Mouse (Mus musculus) yolk sac, embryonic 10.5 days (tissue): ENCODE results near the gene Tns2.
A peak's percentile ranks its signal among the peaks of the same experiment; 100 is the strongest.

ENCODE experiments used
- DNase-seq: peaks from one replicate; pipeline ENCODE4 v3.0.0-alpha.2; 2017; ENCODE audit warnings: low spot score

Tns2 gene

DNA sequence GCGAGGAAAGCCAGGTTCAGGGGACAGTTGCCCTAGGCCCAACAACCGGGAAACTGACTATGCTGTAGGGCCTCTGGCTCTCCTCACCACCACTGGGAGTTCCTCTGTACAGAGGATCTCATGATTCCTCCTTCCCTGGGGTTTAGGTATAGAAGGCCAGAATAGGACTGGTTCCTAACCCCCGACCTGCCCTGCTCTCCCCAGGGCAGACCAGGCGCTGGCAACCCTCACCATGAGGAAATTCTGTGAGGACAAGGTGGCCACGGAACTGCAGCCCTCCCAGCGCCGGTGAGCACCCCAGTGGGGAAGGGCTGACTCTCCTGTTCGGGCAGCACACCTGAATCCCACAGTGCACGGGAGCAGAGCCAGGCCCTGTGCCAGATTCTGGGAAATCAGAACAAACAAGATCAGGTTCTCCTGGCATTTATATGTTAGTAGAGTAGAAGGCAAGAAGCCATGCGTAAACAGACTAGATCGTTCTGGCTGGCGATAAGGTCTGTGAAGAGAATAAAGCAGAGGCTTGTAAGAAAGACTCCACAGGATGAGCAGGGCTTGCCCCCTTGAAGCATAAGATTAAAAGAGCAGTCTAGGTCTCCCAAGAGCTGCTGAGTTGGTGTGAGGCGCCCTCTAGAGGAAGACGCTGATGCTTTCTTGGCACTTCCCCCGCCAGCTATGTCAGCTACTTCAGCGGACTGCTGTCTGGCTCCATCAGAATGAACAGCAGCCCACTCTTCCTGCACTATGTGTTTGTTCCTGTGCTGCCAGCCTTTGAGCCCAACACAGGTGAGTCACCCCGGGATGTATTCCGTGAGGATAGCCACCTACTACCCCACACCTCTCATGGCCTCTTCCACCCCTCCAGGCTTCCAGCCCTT lies 8.7 kb downstream of the Tns2 start:
- DNase-seq, result peak; percentile 67

DNA sequence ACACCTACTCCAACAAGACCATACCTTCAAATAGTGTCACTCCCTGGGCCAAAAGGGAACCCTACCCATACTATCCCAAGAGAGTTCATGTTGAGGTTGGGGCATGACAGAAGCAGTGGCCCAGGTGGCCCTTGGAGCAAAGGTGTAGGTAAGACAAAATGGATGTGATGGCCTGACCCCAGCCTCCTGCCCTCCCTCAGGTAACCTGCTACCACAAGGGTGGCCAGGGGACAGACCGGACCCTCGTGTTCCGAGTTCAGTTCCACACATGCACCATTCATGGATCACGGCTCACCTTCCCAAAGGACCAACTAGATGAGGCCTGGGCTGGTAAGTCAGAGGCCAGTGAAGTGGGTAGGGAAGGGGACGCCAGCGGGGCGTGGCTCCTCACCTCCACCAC lies 10.1 kb downstream of the Tns2 start:
- DNase-seq, result no peak

DNA sequence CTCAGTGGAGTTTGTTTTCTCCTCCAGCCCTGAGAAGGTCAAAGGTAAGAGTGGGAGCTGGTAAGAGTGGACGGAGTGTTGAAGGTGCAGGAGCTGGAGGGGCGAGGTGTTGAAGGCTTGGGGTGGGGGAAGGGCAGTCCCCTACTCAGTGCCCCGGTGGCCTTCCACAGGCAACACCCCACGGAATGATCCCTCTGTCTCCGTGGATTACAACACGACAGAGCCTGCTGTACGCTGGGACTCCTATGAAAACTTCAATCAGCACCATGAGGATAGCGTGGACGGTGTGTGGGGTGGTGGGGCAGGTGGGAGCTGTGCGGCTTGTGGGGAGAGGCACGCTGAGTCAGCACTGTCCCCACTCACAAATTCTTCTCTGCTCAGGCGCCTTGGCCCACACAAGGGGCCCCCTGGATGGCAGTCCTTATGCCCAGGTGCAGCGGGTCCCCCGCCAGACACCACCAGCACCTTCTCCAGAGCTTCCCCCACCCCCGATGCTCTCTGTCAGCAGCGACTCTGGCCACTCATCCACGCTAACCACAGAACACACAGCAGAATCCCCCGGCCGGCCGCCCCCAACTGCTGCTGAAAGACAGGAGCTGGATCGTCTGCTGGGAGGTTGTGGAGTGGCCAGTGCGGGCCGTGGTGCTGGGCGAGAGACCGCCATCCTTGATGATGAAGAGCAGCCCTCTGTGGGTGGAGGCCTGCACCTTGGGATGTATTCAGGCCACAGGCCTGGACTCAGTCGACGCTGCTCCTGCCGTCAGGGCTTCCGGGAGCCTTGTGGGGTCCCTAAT lies 10.7 kb downstream of the Tns2 start:
- no peak for DNase-seq

DNA sequence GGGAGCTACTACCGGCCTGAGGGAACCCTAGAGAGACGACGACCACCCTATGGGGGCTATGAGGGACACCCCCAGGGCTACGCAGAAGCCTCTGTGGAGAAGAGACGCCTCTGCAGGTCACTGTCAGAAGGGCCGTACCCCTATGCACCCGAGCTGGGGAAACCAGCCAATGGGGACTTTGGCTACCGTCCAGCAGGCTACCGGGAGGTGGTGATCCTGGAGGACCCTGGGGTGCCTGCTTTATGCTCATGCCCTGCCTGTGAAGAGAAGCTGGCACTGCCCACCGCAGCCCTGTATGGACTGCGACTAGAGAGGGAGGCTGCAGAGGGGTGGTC lies 11.2 kb downstream of the Tns2 start:
- DNase-seq, result no peak

DNA sequence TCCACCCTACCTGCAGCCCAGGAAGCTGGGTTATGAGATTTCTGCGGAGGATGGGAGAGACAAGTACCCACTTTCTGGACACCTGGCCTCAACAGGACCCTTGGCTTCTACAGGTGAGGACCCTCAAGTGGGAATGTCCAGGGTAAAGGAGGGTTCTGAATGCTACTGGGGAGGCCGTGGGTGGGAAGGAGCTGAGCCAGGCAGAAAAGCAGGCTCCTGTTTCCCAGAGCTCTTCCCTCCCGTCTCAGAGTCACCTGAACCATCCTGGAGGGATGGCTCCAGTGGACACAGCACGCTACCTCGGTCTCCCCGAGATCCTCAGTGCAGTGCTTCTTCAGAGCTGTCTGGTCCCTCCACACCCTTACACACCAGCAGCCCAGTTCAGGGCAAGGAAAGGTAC lies 12.0 kb downstream of the Tns2 start:
- DNase-seq, result no peak

DNA sequence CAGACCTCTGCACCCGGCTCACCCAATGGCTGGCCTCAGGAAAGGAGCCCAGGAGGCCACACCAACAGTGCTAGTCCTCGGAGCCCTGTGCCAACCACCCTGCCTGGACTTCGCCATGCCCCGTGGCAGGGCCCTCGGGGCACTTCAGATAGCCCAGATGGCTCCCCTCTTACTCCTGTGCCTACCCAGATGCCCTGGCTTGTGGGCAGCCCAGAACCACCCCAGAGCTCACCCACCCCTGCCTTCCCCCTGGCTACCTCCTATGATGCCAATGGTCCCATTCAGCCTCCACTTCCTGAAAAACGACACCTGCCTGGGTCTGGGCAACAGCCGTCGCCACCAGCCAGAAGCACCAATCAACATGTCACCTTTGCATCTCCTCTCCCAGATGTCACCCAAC lies 12.6 kb downstream of the Tns2 start:
- DNase-seq, result no peak

DNA sequence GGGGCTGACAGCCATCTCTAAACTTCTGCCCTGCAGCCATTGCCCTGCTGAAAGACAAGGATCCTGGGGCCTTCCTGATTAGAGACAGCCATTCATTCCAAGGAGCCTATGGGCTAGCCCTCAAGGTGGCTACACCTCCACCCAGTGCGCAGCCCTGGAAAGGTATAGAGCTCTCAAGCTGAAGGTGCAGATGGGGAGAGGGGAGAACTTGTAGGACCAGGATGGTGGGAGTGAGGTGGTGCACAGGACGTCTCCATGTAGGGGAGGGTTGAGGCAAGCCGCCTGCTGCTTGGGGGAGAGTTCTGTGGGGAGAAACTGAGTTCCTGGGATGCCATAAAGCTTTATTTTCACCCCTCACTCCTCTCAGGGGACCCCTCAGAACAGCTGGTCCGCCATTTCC lies 13.5 kb downstream of the Tns2 start:
- no peak for DNase-seq

DNA sequence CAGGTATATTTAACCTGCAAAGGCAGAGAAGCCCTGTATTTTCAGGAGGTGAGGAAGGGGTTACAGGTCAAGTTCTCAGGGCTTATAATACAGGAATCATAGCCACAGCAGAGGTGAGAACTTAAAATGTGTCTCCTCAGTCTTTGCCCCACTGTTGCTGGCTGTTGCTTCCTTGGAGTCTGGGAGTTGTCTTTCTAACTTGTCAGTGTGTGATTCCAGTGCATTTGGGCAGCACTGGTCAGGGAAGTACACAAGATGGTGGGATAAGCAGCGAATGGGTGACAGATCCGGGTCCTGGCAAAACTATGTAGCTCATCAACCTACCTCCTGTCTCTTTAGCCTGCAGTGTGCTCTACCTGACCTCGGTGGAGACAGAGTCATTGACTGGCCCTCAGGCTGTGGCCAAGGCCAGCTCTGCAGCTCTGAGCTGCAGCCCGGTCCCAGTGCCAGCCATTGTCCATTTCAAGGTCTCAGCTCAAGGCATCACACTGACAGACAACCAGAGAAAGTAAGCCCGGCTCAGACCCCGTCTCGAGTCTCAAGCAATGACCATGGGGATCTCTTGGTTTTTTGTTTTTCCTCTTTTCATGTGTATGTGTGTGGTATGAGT lies 14.5 kb downstream of the Tns2 start:
- DNase-seq, result no peak

DNA sequence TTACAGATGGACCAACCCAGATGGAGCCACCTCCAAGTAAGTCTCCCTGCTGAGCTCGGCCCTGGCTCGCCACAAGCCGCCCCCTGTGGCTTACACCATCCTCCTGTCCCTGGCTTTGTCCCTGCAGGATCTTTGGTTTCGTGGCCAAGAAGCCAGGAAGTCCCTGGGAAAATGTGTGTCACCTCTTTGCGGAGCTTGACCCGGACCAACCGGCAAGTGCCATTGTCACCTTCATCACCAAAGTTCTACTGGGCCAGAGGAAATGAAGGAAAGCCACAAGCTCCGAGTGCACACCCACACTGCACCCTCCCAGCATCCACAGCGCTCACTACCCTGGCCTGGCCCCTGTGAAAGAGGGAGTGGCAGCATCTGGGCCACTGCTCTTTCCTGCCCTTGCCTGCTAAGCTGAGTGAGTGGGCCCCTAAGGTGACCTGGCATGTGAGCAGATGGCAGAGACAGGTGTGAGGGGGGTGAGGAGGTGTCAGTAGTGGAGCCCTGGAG lies 15.6 kb downstream of the Tns2 start:
- no peak for DNase-seq

DNA sequence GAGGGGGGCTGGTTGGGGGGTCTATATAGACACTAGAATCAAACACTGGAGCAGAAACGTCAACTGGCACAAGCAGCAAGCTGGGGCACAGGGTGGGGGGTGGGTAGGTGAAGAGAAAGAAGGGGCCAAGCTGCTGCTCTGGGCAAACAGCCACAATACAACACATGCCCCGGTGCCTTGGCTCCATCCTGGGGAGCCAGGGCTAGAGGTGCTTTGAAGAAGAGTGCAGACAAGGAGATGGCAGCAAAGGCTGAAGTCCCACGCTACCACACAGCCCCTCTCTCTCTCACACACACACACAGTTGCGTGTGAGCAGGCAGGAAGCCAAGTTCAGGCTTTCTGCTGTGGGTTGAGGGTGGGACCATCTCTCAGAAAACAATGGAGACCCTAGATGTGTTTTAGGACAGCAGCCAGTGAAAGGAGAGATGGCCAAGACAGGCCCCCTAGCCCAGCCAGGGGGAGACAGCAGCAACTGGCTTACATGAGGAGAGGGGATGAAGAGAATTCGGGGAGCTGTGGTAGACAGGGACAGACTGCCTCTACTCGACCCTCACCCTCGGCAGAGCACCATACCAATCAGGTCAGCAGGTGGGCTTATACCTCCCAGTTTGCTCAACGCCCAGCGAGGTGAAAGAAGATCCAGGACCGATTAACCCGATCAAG lies 16.7 kb downstream of the Tns2 start:
- DNase-seq, result no peak

DNA sequence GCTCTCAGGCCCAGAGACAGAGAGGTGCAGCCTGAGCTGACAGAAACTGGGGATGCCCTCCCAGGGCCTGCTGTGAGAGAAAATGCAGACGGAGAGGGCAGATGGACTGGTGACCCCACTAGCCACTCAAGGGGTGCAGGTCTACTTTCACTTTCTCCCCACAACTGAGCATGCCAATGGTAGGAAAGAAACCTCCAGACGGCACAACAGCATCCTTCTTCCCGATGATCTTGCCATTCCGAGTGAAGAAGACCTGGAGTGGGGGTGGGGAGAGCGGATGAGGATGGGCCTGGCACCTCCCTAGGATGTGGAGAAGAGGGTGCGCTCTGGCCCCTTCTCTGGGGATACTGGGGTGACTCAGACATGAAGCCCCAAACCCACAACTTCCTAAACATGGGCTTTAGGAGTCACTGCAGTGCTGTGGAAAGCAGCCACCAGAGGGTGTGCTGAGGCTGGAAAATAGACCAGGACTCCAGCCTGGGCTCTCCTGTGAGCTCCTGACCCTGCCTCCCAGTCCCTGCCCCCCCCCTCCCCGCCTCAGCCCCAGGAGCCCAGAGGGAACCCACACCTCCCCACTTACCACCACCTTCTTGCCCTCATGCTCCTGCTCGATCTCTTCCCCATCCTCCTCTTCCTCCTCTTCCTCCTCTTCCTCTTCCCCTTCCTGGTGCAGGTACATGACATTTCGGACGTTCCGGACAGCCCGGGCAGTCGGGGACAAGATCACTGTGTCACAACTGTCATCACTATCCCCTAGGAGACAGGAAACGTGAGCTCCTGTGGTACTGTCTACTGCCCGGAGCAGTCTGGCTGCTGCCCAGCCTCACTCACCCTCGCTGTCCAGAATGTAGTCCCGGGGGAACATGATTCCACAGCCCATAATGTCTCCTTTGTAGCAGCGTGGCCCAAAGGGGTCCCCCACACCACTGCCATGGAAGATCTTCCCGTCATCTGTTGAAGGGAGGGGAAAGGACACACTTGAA lies 17.5 kb downstream of the Tns2 start:
- DNase-seq, result no peak

DNA sequence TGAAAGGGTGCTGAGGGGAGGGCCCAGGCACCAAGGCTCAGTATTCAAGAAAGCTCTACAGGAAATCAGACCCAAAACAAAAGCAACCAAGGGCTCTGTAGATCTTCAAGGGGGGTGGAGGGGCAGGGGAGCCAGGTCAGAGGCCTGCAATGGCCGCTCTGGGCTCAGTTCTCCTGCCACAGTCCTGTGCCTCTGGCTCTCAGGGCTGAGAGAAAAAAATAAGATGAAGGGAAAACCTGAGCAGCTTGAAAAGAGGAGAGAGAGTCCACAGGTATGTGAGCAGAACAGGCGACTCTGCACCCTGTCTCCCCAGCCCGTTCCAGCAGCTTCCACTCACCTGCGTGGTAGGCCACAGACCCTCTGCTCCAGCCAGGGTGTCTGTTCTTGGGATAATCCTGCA lies 18.4 kb downstream of the Tns2 start:
- DNase-seq, result no peak

DNA sequence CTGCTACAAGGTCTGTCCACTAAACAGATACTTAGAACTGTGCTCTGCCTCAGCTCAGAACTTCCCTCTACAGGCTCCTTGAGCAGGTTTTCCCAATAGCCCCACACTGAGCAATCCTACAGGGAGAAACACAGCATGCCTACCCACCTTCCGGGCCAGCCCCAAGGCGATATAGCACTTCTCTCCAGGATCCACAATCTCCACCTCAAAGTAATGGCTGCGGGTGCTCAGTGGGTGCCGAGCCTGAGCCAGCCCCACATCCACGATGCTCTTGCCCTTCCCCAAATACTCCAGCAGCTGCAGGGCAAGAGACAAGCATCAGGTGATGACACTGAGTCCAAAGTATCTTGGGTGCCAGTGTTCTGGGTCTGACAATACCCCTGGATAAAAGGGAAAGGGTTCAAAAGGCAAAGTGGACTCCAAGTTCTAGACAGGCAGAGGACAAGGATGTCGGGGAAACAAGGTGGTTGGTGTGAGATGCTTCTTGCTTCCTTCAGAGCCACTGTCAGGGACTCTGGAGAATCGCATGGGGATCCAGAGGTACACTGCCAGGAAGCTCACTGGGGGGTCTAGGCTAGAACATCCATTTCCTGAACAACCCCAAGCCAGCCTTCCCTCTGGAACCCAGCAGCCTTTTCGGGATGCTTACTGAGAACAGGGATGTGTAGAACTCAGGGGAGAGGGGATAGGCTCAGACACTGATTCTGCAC lies 19.1 kb downstream of the Tns2 start:
- DNase-seq, result no peak

DNA sequence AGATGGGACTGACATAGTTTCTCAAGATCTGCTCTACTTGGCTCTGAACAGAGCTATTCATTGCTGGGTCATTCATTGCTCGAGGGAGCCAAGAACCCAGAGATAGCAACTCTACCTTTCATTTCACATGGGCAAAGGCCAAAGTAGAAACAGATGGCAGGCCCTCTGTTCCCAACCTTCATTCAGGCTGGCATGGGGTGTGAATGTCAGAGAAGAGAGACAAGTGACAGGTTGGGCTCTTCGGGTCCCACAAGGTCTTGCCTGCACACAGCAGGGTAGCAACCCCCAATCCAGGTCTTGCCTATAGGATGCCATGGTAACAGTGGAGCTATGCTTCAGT lies 19.6 kb downstream of the Tns2 start:
- DNase-seq, result no peak

DNA sequence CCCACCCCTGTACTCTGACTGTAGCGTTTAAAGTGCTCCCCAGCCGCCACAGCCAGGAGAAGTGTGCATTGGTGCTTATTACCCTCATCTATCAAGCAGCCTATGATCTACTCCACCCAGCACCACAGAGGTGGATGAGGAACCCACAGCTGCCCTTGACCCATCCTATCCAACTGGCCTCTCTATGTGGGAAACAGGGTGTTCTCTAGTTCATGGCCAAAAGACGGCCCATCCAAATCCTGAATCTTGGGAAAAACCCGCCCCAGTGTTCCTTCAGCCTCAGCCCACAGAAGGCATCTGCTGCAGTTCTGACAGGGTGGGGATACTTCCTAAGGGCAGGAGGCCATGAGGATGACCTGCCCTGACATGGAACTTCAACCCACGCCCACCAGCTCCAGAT lies 20.3 kb downstream of the Tns2 start:
- DNase-seq, result no peak

DNA sequence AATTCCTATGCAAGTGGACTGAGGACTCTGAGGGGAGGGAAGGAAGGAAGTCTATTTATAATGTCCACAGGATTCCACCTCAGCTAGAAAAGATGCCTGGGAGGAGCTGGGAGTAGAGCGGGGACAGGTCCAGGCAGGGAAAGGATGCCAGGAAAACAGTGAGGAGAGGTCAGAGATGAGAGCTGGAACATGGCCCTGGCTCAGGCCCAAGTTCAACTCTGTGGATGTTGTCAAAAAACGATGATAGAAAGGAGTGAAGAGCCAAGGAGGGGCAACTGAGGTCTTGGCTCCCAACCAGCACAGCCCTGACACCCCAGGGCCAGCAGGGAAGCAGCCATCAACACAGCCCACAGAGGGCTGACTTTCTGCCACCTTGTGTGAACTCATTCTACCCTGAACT lies 26.1 kb downstream of the Tns2 start:
- DNase-seq, result no peak

DNA sequence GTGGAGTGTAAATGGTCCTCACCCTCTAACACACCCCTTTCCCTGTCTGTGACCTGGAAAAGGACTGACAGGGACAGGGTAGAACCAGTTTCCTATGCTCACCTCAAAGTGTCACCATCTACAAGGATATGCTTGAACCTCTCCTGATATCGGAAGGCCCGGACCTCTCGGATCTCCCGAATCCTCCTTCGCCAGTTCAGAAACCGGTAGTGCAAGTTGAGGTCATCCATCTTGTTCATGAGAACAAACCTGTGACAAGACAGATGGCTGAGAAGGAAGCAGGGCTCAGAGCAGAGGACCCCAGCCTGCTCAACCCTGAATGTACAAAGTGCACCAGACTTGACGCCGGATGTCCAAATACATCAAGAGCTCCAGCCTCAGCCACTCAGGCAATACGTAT lies 33.1 kb downstream of the Tns2 start:
- DNase-seq, result no peak

DNA sequence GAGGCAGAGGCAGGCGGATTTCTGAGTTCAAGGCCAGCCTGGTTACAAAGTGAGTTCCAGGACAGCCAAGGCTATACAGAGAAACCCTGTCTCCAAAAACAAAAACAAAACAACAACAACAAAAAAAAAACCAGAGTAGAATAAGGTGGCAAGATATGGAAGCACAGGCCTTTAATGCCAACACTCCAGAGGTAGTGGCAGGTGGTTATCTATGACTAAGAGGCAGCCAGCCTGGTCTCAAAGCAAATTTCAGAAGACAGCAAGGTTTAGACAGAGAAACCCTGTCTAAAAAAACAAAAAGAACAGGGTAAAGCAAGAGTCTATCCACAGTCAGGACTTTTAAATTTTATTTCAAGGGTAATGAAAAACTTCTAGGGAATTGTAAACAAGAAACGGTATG lies 34.5 kb downstream of the Tns2 start:
- DNase-seq, result no peak

DNA sequence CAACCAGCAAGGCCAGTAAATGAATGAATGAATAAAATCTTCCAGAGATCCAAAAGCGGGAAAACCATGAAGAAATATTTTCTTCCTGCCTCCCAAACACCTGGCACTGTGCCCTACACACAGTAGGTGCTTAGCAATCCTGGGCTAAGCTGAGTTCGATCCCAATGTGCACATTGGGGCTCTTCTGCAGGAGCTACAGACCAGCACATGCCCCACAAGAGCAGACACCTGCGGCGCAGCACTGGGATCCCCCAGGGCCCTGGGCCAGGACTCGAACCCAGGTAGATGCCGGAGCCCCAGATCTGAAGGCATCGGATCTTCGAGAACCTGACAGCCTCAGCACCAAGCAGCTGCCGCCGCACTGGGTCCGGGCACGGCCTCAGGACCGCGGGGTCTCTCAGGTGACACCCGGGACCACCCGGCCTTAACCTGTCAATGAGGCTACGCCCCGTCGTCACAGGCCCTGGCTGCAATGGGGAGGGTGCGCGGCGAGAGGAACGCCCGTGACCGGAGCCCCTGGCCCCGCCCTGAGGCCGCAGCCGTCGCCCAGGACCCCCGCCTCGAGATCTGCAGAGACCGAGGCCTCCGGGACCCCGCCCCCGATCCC lies 35.4 kb downstream of the Tns2 start:
- no peak for DNase-seq

DNA sequence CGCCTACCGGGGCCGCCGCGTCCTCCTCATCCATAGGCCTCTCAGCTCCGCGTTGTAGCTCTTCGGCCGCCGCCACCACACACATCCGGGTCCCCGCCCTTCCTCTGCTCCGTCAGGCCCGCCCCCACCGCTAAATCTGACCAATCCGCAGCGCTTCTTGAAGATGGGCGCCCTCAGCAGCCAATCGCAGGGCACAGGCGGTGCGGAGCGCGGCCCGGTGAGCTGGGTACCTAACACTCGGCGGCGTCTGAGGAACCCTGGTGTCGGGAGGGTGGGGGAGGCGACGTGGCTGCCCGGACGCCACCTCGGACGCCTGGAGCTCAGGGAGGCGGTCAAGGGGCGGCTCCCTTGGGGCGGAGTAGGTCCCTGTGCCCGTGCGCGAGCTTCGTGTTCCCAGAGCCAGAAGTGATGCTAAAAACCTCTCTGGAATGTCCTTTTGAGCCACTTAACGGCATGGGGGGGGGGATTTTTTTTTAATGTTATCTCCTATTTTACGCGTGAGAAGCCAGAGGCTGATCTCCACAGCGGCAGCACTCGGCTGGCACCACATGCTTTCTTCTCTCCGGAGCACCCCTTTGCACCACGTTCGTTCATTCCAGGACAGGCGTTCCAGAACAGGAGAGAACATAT lies 36.0 kb downstream of the Tns2 start, which contains the start of gene Spryd3:
Gene Spryd3 (minus strand): TSS at position 106 of the 630 bp plus-strand sequence.
- DNase-seq, result peak; percentile 99
